29 mouse cellular contexts compared by ENCODE assay signal in the genomic region with DNA sequence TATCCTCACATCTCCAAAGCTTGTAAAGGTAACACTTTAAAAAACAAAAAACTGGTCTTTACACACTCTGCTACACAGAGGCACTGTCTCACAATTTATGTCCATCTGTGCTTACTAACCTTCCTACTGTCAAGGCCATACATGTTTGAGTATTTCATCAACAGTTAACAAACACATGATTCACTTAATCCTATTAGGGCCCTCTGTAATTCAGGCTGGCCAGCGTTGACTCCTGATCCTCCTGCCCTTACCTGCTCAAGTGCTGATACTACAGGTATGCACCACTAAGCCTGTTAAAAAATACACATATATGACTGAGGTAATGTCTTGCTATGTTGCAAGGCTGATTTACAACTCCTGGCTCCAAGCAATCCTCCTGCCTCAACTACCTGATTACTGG.
"Had no signal": no experiment of that assay in that cellular context is flagged by ENCODE, and none has a peak within 500 bp of the region (broad histone marks: within the 10 kb centered on the region; RNA-seq: fewer than 3 reads in every experiment).

No protein-coding gene starts in this region.

- H3K4me3 ChIP-seq: left cerebral cortex, adult 2 months; limb, embryonic 10.5 days; limb, embryonic 12.5 days; limb, embryonic 13.5 days; limb, embryonic 15.5 days; liver, embryonic 13.5 days; liver, embryonic 15.5 days; lung, embryonic 15.5 days; megakaryocyte, embryonic 14.5 days; midbrain, embryonic 10.5 days; midbrain, embryonic 12.5 days; midbrain, embryonic 13.5 days; myocyte; neural tube, embryonic 12.5 days had no signal

- H3K4me2 ChIP-seq: limb, embryonic 12.5 days; limb, embryonic 13.5 days; limb, embryonic 15.5 days; liver, embryonic 11.5 days; liver, embryonic 13.5 days; liver, embryonic 15.5 days; lung, embryonic 14.5 days; lung, embryonic 15.5 days; midbrain, embryonic 12.5 days; midbrain, embryonic 13.5 days; neural tube, embryonic 12.5 days had no signal

- H3K4me1 ChIP-seq: limb, embryonic 10.5 days; limb, embryonic 12.5 days; liver, embryonic 13.5 days; liver, embryonic 15.5 days; lung, embryonic 15.5 days; midbrain, embryonic 10.5 days; midbrain, embryonic 12.5 days; midbrain, embryonic 13.5 days; neural tube, embryonic 12.5 days had no signal

- H3K27ac ChIP-seq: left cerebral cortex, adult 2 months; limb, embryonic 10.5 days; limb, embryonic 12.5 days; limb, embryonic 13.5 days; limb, embryonic 15.5 days; liver, embryonic 13.5 days; liver, embryonic 14.5 days; liver, embryonic 15.5 days; lung, embryonic 15.5 days; macrophage; midbrain, embryonic 10.5 days; midbrain, embryonic 12.5 days; midbrain, embryonic 13.5 days; neural tube, embryonic 12.5 days had no signal

- H3K9me3 ChIP-seq: limb, embryonic 10.5 days; limb, embryonic 12.5 days; limb, embryonic 13.5 days; limb, embryonic 15.5 days; liver, embryonic 13.5 days; liver, embryonic 15.5 days; lung, embryonic 15.5 days; megakaryocyte, embryonic 14.5 days; midbrain, embryonic 10.5 days; midbrain, embryonic 12.5 days; midbrain, embryonic 13.5 days; neural tube, embryonic 12.5 days had no signal

- H3K27me3 ChIP-seq: limb, embryonic 12.5 days; limb, embryonic 13.5 days; limb, embryonic 15.5 days; liver, embryonic 13.5 days; liver, embryonic 15.5 days; lung, embryonic 15.5 days; megakaryocyte, embryonic 14.5 days; midbrain, embryonic 12.5 days; midbrain, embryonic 13.5 days; neural tube, embryonic 12.5 days had no signal

- DNase-seq: layer of hippocampus, postnatal 36 days; left cerebral cortex, postnatal 4 days; liver, embryonic 13.5 days; lung, adult 18-20 months; lung, adult 2 months; lung, embryonic 14.5 days; lung, postnatal 10 days; lung, postnatal 14 days; lung, postnatal 36 days; lung, postnatal 4 days; midbrain, embryonic 14.5 days had no signal

- H3K9ac ChIP-seq: limb, embryonic 12.5 days; limb, embryonic 13.5 days; limb, embryonic 15.5 days; liver, embryonic 13.5 days; liver, embryonic 14.5 days; liver, embryonic 15.5 days; lung, embryonic 14.5 days; lung, embryonic 15.5 days; midbrain, embryonic 12.5 days; midbrain, embryonic 13.5 days; neural tube, embryonic 12.5 days had no signal

- ATAC-seq: lung, postnatal 0 days; midbrain, embryonic 13.5 days; midbrain, embryonic 16.5 days had no signal
